Mouse (Mus musculus): ENCODE data around the gene Vps54.

- TF ChIP-seq CTCF (IDR thresholded peaks at IDR 0.05; ENCODE audit: low read depth) (no peak), EP300 (IDR thresholded peaks at IDR 0.05; ENCODE audit: low read depth) (no peak)
Measured at GRCm38 (mm10) chr11:21369248-21370016, 130.4 kb downstream of the Vps54 start.

Measured in liver, postnatal 0 days (tissue).